Mouse (Mus musculus): Measurements from ENCODE around the gene Hacd3.
"Not testable (repeated sequence)": the region's sequence is repeated elsewhere in the genome, so short reads cannot be mapped to it uniquely, and the experiment has no call there.

DNA sequence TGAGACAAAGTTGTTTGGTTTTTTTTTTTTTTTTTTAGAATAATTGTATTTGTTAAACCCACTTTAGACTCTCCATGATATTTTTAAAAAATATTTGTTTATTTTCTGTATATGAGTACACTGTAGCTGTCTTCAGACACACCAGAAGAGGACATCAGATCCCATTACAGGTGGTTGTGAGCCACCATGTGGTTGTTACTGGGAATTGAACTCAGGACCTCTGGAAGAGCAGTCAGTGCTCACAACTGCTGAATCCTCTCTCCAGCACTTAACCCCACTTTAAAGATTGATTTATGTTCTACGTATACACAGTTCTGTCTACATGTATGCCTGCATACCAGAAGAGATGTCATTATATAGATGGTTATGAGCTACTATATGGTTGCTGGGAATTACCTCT is 26.0 kb downstream of the Hacd3 start:
- not testable (repeated sequence) for TF ChIP-seq CTCF (IDR thresholded peaks at IDR 0.05; ENCODE audit: low read depth, low read length); GATA1 (IDR thresholded peaks at IDR 0.05; ENCODE audit: borderline replicate concordance, low read length); TAL1 (conservative IDR thresholded peaks at IDR 0.05; ENCODE audit: low read depth, low read length)
